Mouse (Mus musculus) adrenal gland, postnatal 36 days (tissue): ENCODE results near the gene Nrip3. TPM values are rescaled to one million over a fixed set of nuclear protein-coding genes. Genes with fewer than 3 reads are reported as not detected.

Source experiments
- total RNA-seq, 2 experiments: library from RNA; stranded (reverse); gene quantifications; 2 replicates each; pipeline ENCODE4 v1.2.3; 2021

The Nrip3 gene
- total RNA-seq, 2 experiments from 2014 or later, result 0.63 to 1.3 TPM

Other genes with a start within 250 kb of the Nrip3 start
- gene St5, start 78.4 kb downstream of the Nrip3 start, total RNA-seq, result 10 to 100 TPM; 37.9 to 45.8 TPM
- 10 to 100 TPM; 23.6 to 30.0 TPM for gene Akip1, start 78.3 kb downstream of the Nrip3 start, total RNA-seq
- not detected for gene BC051019, start 58.2 kb downstream of the Nrip3 start, total RNA-seq
- not detected for gene Ascl3, start 50.3 kb downstream of the Nrip3 start, total RNA-seq
- gene Tmem9b, start 29.1 kb downstream of the Nrip3 start, total RNA-seq, result 10 to 100 TPM; 43.9 to 47.2 TPM
- gene Scube2, start 83.7 kb upstream of the Nrip3 start, total RNA-seq, result under 1 TPM; 0.26 to 0.56 TPM
- gene Dennd5a, start 178.4 kb upstream of the Nrip3 start, total RNA-seq, result 100 to 1,000 TPM; 161 to 174 TPM
- gene Tmem41b, start 204.9 kb upstream of the Nrip3 start, total RNA-seq, result 10 to 100 TPM; 48.5 to 51.7 TPM
- 100 to 1,000 TPM in 1 of 2 experiments, 10 to 100 TPM in 1; 86.1 to 103 TPM for gene Ipo7, start 236.2 kb upstream of the Nrip3 start, total RNA-seq